Comparison of ENCODE assay signal across 8 mouse cellular contexts in the genomic region with DNA sequence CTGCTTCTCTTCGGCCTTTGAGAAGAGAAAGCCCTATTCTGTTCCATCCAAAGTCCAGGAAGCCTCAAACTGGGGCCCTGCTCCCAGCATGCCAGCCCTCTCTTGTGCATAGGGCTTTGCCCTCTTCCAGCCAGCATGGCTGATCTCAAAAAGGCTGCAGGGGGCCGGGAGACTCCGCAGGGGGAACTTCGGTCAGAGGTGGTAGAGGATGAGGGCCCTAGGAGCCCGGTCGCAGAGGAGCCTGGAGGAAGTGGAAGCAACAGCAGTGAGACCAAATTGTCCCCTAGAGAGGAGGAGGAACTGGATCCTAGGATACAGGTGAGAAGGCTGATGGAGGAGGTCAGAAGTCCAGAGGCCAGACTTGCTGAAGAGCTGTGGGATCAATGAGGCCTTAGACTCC. TPM values are rescaled to one million over a fixed set of nuclear protein-coding genes. Genes with fewer than 3 reads are reported as not detected.
A peak's percentile ranks its signal among the peaks of the same experiment; 100 is the strongest.
DNase-seq lines count a peak whose midpoint lies in the region; ATAC-seq and TF ChIP-seq lines count a peak whose summit lies in the region.

No protein-coding gene starts in this region.

- no peak for TF ChIP-seq POLR2A in kidney, adult 2 months (IDR thresholded peaks at IDR 0.05; ENCODE audit: low read depth, low read length)
- no peak for TF ChIP-seq POLR2A in bone marrow macrophage, adult 2 months (IDR thresholded peaks at IDR 0.05; ENCODE audit: borderline replicate concordance, low read depth, low read length)

- 76% methylated on average over 6 of the region's 6 CpGs for WGBS in kidney, adult 2 months
- 80% methylated on average over 6 of the region's 6 CpGs for WGBS in hindbrain, embryonic 11.5 days
- WGBS in midbrain, embryonic 12.5 days, result 86% methylated on average over 6 of the region's 6 CpGs

- H3K9me3 ChIP-seq in hindbrain, embryonic 11.5 days (ENCODE audit: control insufficient read depth, low read length), result no peaks in the 10 kb centered on the region
- H3K9me3 ChIP-seq in midbrain, embryonic 12.5 days, result no peaks in the 10 kb centered on the region

- no peak for ATAC-seq in hindbrain, embryonic 11.5 days (ENCODE audit: low FRiP score)
- ATAC-seq in midbrain, embryonic 12.5 days (ENCODE audit: low FRiP score, low read depth), result 0 out of 2 replicates have a peak, but pooled peaks have one; percentile 2

- no peak for DNase-seq in kidney, adult 2 months
- DNase-seq in kidney, postnatal 10 days, result no peak
- DNase-seq in hindbrain, embryonic 11.5 days (ENCODE audit: low spot score), result no peak
- DNase-seq in urinary bladder, adult 2 months (ENCODE audit: low spot score), result no peak
- DNase-seq in layer of hippocampus, adult 11-12 months (ENCODE audit: low spot score), result no peak
- no peak for DNase-seq in testis, postnatal 14 days (ENCODE audit: low spot score)

- H3K27ac ChIP-seq in kidney, adult 2 months (ENCODE audit: insufficient read depth, low read depth, low read length), result no peak overlapping the region
- H3K27ac ChIP-seq in bone marrow macrophage, adult 2 months (ENCODE audit: insufficient read depth, low read depth, low read length), result no peak overlapping the region
- no peak overlapping the region for H3K27ac ChIP-seq in hindbrain, embryonic 11.5 days (ENCODE audit: low read depth, low read length)
- no peak overlapping the region for H3K27ac ChIP-seq in midbrain, embryonic 12.5 days (replicated peaks)

- peak overlapping the region; percentile 86; the same call in 1 of the 2 replicates for H3K9ac ChIP-seq in hindbrain, embryonic 11.5 days (ENCODE audit: low read depth, low read length)
- H3K9ac ChIP-seq in midbrain, embryonic 12.5 days (replicated peaks), result peak overlapping the region; percentile 85

- H3K4me3 ChIP-seq in kidney, adult 2 months (ENCODE audit: insufficient read depth, low read depth, low read length), result peak overlapping the region; percentile 72
- peak overlapping the region; percentile 91 for H3K4me3 ChIP-seq in bone marrow macrophage, adult 2 months (ENCODE audit: insufficient read depth, low read length)
- peak overlapping the region; percentile 77 for H3K4me3 ChIP-seq in hindbrain, embryonic 11.5 days (ENCODE audit: low read depth, low read length)
- H3K4me3 ChIP-seq in midbrain, embryonic 12.5 days, result peak overlapping the region; percentile 89

- H3K4me2 ChIP-seq in hindbrain, embryonic 11.5 days (replicated peaks; ENCODE audit: low read depth, low read length), result peak overlapping the region; percentile 83
- H3K4me2 ChIP-seq in midbrain, embryonic 12.5 days (replicated peaks), result peak overlapping the region; percentile 98

- H3K36me3 ChIP-seq in kidney, adult 2 months (ENCODE audit: control insufficient read depth, insufficient read depth, low read length), result no peaks in the 10 kb centered on the region
- H3K36me3 ChIP-seq in hindbrain, embryonic 11.5 days (ENCODE audit: control insufficient read depth, insufficient read depth, low read length), result 0 out of 2 replicates have a peak, but pooled peaks cover 7% of the 10 kb centered on the region
- peaks cover 47% of the 10 kb centered on the region for H3K36me3 ChIP-seq in midbrain, embryonic 12.5 days

- no peak for TF ChIP-seq CTCF in kidney, adult 2 months (conservative IDR thresholded peaks at IDR 0.05; ENCODE audit: insufficient read depth, insufficient read length, low read depth, low read length)
- no peak for TF ChIP-seq CTCF in bone marrow macrophage, adult 2 months (IDR thresholded peaks at IDR 0.05; ENCODE audit: low read depth, low read length)

- H3K4me1 ChIP-seq in kidney, adult 2 months (ENCODE audit: control insufficient read depth, insufficient read depth, low read length), result peaks cover 8% of the 10 kb centered on the region
- peaks cover 24% of the 10 kb centered on the region for H3K4me1 ChIP-seq in bone marrow macrophage, adult 2 months (ENCODE audit: control insufficient read depth, insufficient read depth, low read length)
- H3K4me1 ChIP-seq in hindbrain, embryonic 11.5 days (replicated peaks; ENCODE audit: control insufficient read depth, insufficient read depth, low read length), result peaks cover 11% of the 10 kb centered on the region
- H3K4me1 ChIP-seq in midbrain, embryonic 12.5 days, result peaks cover 33% of the 10 kb centered on the region

- no peaks in the 10 kb centered on the region for H3K27me3 ChIP-seq in kidney, adult 2 months (replicated peaks; ENCODE audit: control insufficient read depth, insufficient read depth, low read length)
- no peaks in the 10 kb centered on the region for H3K27me3 ChIP-seq in hindbrain, embryonic 11.5 days (ENCODE audit: control insufficient read depth, insufficient read depth, low read length)
- no peaks in the 10 kb centered on the region for H3K27me3 ChIP-seq in midbrain, embryonic 12.5 days

RNA-seq across cellular contexts. Expression of a gene that starts 1.0 kb away (rescaled TPM):
- 29.7 and 32.8 TPM in 2 replicates for polyA plus RNA-seq in kidney, adult 2 months (2012; rRNA removed)
- 17.3 and 19.2 TPM in 2 replicates for polyA plus RNA-seq in bone marrow macrophage, adult 2 months (2012; ENCODE audit: insufficient read depth, insufficient read length, missing spikeins)
- polyA plus RNA-seq in hindbrain, embryonic 11.5 days (2014; fragmentation: Nextera tagmentation; extraction: Ambion mirVana), result 23.4 and 27.7 TPM in 2 replicates
- polyA plus RNA-seq in midbrain, embryonic 12.5 days (2016; fragmentation: Nextera tagmentation; extraction: Ambion mirVana), result 50.6 and 51.0 TPM in 2 replicates
- polyA plus RNA-seq in urinary bladder, adult 2 months (2012; rRNA removed), result 22.0 and 23.9 TPM in 2 replicates

RNA-seq across cellular contexts. Expression of a gene that starts 1.4 kb away (rescaled TPM):
- polyA plus RNA-seq in kidney, adult 2 months (2012; rRNA removed), result 30.8 and 38.3 TPM in 2 replicates
- polyA plus RNA-seq in bone marrow macrophage, adult 2 months (2012; ENCODE audit: insufficient read depth, insufficient read length, missing spikeins), result 14.2 TPM in 2 replicates
- polyA plus RNA-seq in hindbrain, embryonic 11.5 days (2014; fragmentation: Nextera tagmentation; extraction: Ambion mirVana), result 26.1 and 28.9 TPM in 2 replicates
- polyA plus RNA-seq in midbrain, embryonic 12.5 days (2016; fragmentation: Nextera tagmentation; extraction: Ambion mirVana), result 33.9 and 35.9 TPM in 2 replicates
- 43.2 and 48.6 TPM in 2 replicates for polyA plus RNA-seq in urinary bladder, adult 2 months (2012; rRNA removed)

RNA-seq across cellular contexts. Expression of a gene that starts 24.7 kb away (rescaled TPM):
- polyA plus RNA-seq in kidney, adult 2 months (2012; rRNA removed), result 14.8 and 20.8 TPM in 2 replicates
- polyA plus RNA-seq in bone marrow macrophage, adult 2 months (2012; ENCODE audit: insufficient read depth, insufficient read length, missing spikeins), result 12.1 and 13.5 TPM in 2 replicates
- polyA plus RNA-seq in hindbrain, embryonic 11.5 days (2014; fragmentation: Nextera tagmentation; extraction: Ambion mirVana), result 12.5 and 15.5 TPM in 2 replicates
- polyA plus RNA-seq in midbrain, embryonic 12.5 days (2016; fragmentation: Nextera tagmentation; extraction: Ambion mirVana), result 26.4 and 28.5 TPM in 2 replicates
- polyA plus RNA-seq in urinary bladder, adult 2 months (2012; rRNA removed), result 30.9 and 46.0 TPM in 2 replicates

RNA-seq across cellular contexts. Expression of a gene that starts 47.3 kb away (rescaled TPM):
- 0.22 and 0.31 TPM in 2 replicates for polyA plus RNA-seq in kidney, adult 2 months (2012; rRNA removed)
- not detected in 2 replicates for polyA plus RNA-seq in bone marrow macrophage, adult 2 months (2012; ENCODE audit: insufficient read depth, insufficient read length, missing spikeins)
- not detected in 2 replicates for polyA plus RNA-seq in hindbrain, embryonic 11.5 days (2014; fragmentation: Nextera tagmentation; extraction: Ambion mirVana)
- not detected in 2 replicates for polyA plus RNA-seq in midbrain, embryonic 12.5 days (2016; fragmentation: Nextera tagmentation; extraction: Ambion mirVana)
- polyA plus RNA-seq in urinary bladder, adult 2 months (2012; rRNA removed), result 1.8 TPM in 2 replicates

RNA-seq across cellular contexts. Expression of a gene that starts 56.9 kb away (rescaled TPM):
- not detected in 2 replicates for polyA plus RNA-seq in kidney, adult 2 months (2012; rRNA removed)
- polyA plus RNA-seq in bone marrow macrophage, adult 2 months (2012; ENCODE audit: insufficient read depth, insufficient read length, missing spikeins), result not detected in 2 replicates
- polyA plus RNA-seq in hindbrain, embryonic 11.5 days (2014; fragmentation: Nextera tagmentation; extraction: Ambion mirVana), result not detected in 2 replicates
- 0.14 TPM in 1 of 2 replicates, not detected in the other for polyA plus RNA-seq in midbrain, embryonic 12.5 days (2016; fragmentation: Nextera tagmentation; extraction: Ambion mirVana)
- 0.04 TPM in 1 of 2 replicates, not detected in the other for polyA plus RNA-seq in urinary bladder, adult 2 months (2012; rRNA removed)
